Mouse (Mus musculus): ENCODE measurements at regions not wholly inside any gene's neighbourhood (a gene's known extent, or its start where the extent isn't known, plus 50 kb on each side); places are given as distances from the start of the nearest gene placed in this dataset.
A peak's percentile ranks its signal among the peaks of the same experiment; 100 is the strongest.

GRCm38 (mm10) chr12:26244701-26245100 is 170.4 kb downstream of the Rnf144a start:
- no peak overlapping the region for H3K27ac ChIP-seq
- H3K36me3 ChIP-seq = no peaks in the 10 kb centered on the region
- H3K4me1 ChIP-seq = no peaks in the 10 kb centered on the region
- WGBS = 87% methylated on average over 6 of the region's 6 CpGs
- no peak for ATAC-seq (ENCODE audit: borderline replicate concordance, extremely low read depth, low FRiP score, low TSS enrichment)
- H3K9ac ChIP-seq = no peak overlapping the region
- H3K4me3 ChIP-seq = no peak overlapping the region
- no peaks in the 10 kb centered on the region for H3K9me3 ChIP-seq
- H3K27me3 ChIP-seq = no peaks in the 10 kb centered on the region
- H3K4me2 ChIP-seq = no peak overlapping the region

- no peaks in the 10 kb centered on the region for H3K4me1 ChIP-seq
These were observed 187.5 kb downstream of the Rnf144a start for GRCm38 (mm10) chr12:26227557-26228020.

GRCm38 (mm10) chr12:26226363-26226762 is 188.7 kb downstream of the Rnf144a start:
- Histone ChIP-seq H3K27me3 (no peaks in the 10 kb centered on the region), H3K27ac (no peak overlapping the region), H3K4me2 (no peak overlapping the region), H3K9me3 (no peaks in the 10 kb centered on the region), H3K4me3 (no peak overlapping the region), H3K9ac (no peak overlapping the region), H3K36me3 (no peaks in the 10 kb centered on the region), H3K4me1 (no peaks in the 10 kb centered on the region)
- WGBS = 10% methylated on average over 2 of the region's 2 CpGs
- ATAC-seq (ENCODE audit: borderline replicate concordance, extremely low read depth, low FRiP score, low TSS enrichment) = no peak

More at GRCm38 (mm10) chr12:26227557-26228020, 187.5 kb downstream of the Rnf144a start:
- H3K9ac ChIP-seq = no peak overlapping the region
- no peaks in the 10 kb centered on the region for H3K27me3 ChIP-seq
- WGBS = 89% methylated on average over 15 of the region's 15 CpGs
- H3K4me3 ChIP-seq = no peak overlapping the region
- H3K4me2 ChIP-seq = no peak overlapping the region
- H3K9me3 ChIP-seq = no peaks in the 10 kb centered on the region
- no peaks in the 10 kb centered on the region for H3K36me3 ChIP-seq
- no peak overlapping the region for H3K27ac ChIP-seq
- no peak for ATAC-seq (ENCODE audit: borderline replicate concordance, extremely low read depth, low FRiP score, low TSS enrichment)

- Histone ChIP-seq H3K27ac (no peak overlapping the region), H3K4me1 (no peaks in the 10 kb centered on the region), H3K4me3 (no peak overlapping the region), H3K9ac (no peak overlapping the region), H3K9me3 (no peaks in the 10 kb centered on the region), H3K36me3 (no peaks in the 10 kb centered on the region), H3K27me3 (no peaks in the 10 kb centered on the region), H3K4me2 (no peak overlapping the region)
- WGBS = 74% methylated on average over 1 of the region's 1 CpGs
- ATAC-seq (ENCODE audit: borderline replicate concordance, extremely low read depth, low FRiP score, low TSS enrichment) = no peak
These were observed 202.6 kb downstream of the Rnf144a start for GRCm38 (mm10) chr12:26212447-26212846.

GRCm38 (mm10) chr12:26211423-26211822 is 203.6 kb downstream of the Rnf144a start:
- 64% methylated on average over 10 of the region's 10 CpGs for WGBS

GRCm38 (mm10) chr12:26206751-26207150 is 208.3 kb downstream of the Rnf144a start:
- H3K4me3 ChIP-seq = no peak overlapping the region
- no peak overlapping the region for H3K9ac ChIP-seq
- H3K4me1 ChIP-seq = no peaks in the 10 kb centered on the region
- whole genome bisulfite sequencing = 66% methylated on average over 4 of the region's 4 CpGs
- ATAC-seq (ENCODE audit: borderline replicate concordance, extremely low read depth, low FRiP score, low TSS enrichment) = no peak
- H3K27ac ChIP-seq = no peak overlapping the region
- H3K4me2 ChIP-seq = no peak overlapping the region
- no peaks in the 10 kb centered on the region for H3K36me3 ChIP-seq
- H3K27me3 ChIP-seq = no peaks in the 10 kb centered on the region
- no peaks in the 10 kb centered on the region for H3K9me3 ChIP-seq

More at GRCm38 (mm10) chr12:26211423-26211822, 203.6 kb downstream of the Rnf144a start:
- no peaks in the 10 kb centered on the region for H3K4me1 ChIP-seq
- no peaks in the 10 kb centered on the region for H3K36me3 ChIP-seq
- no peaks in the 10 kb centered on the region for H3K9me3 ChIP-seq
- no peak overlapping the region for H3K4me3 ChIP-seq
- no peaks in the 10 kb centered on the region for H3K27me3 ChIP-seq
- ATAC-seq (ENCODE audit: borderline replicate concordance, extremely low read depth, low FRiP score, low TSS enrichment) = no peak
- H3K9ac ChIP-seq = no peak overlapping the region
- no peak overlapping the region for H3K27ac ChIP-seq
- H3K4me2 ChIP-seq = no peak overlapping the region

- Histone ChIP-seq H3K27ac (no peak overlapping the region), H3K4me3 (no peak overlapping the region), H3K4me2 (no peak overlapping the region), H3K36me3 (no peaks in the 10 kb centered on the region), H3K4me1 (no peaks in the 10 kb centered on the region), H3K9me3 (no peaks in the 10 kb centered on the region), H3K27me3 (no peaks in the 10 kb centered on the region), H3K9ac (no peak overlapping the region)
- no peak for ATAC-seq (ENCODE audit: borderline replicate concordance, extremely low read depth, low FRiP score, low TSS enrichment)
- 90% methylated on average over 8 of the region's 8 CpGs for WGBS
These were observed 209.0 kb downstream of the Rnf144a start for GRCm38 (mm10) chr12:26206036-26206435.

GRCm38 (mm10) chr12:26191982-26192576 is 223.0 kb downstream of the Rnf144a start:
- Histone ChIP-seq H3K36me3 (no peaks in the 10 kb centered on the region), H3K27me3 (no peaks in the 10 kb centered on the region), H3K9ac (no peak overlapping the region), H3K27ac (peak overlapping the region; percentile 2; the same call in 1 of the 2 replicates), H3K4me3 (no peak overlapping the region), H3K4me2 (no peak overlapping the region), H3K9me3 (no peaks in the 10 kb centered on the region), H3K4me1 (peaks cover 9% of the 10 kb centered on the region)
- no peak for ATAC-seq (ENCODE audit: borderline replicate concordance, extremely low read depth, low FRiP score, low TSS enrichment)
- WGBS = 40% methylated on average over 4 of the region's 4 CpGs

GRCm38 (mm10) chr12:26191268-26191981 is 223.6 kb downstream of the Rnf144a start:
- 13% methylated on average over 15 of the region's 15 CpGs for WGBS
- H3K27ac ChIP-seq = peak overlapping the region; percentile 2
- H3K27me3 ChIP-seq = no peaks in the 10 kb centered on the region
- H3K4me2 ChIP-seq = peak overlapping the region; percentile 13; the same call in 1 of the 2 replicates
- H3K4me3 ChIP-seq = no peak overlapping the region
- H3K9ac ChIP-seq = no peak overlapping the region
- no peaks in the 10 kb centered on the region for H3K36me3 ChIP-seq
- peaks cover 9% of the 10 kb centered on the region for H3K4me1 ChIP-seq
- no peaks in the 10 kb centered on the region for H3K9me3 ChIP-seq
- no peak for ATAC-seq (ENCODE audit: borderline replicate concordance, extremely low read depth, low FRiP score, low TSS enrichment)

- Histone ChIP-seq H3K9me3 (no peaks in the 10 kb centered on the region), H3K9ac (no peak overlapping the region), H3K36me3 (no peaks in the 10 kb centered on the region), H3K4me1 (peaks cover 9% of the 10 kb centered on the region), H3K4me3 (no peak overlapping the region), H3K4me2 (no peak overlapping the region), H3K27ac (no peak overlapping the region), H3K27me3 (no peaks in the 10 kb centered on the region)
- WGBS = 62% methylated on average over 2 of the region's 2 CpGs
- no peak for ATAC-seq (ENCODE audit: borderline replicate concordance, extremely low read depth, low FRiP score, low TSS enrichment)
These were observed 226.1 kb downstream of the Rnf144a start for GRCm38 (mm10) chr12:26188996-26189395.

- no peak overlapping the region for H3K4me3 ChIP-seq
- H3K4me2 ChIP-seq = no peak overlapping the region
- H3K27ac ChIP-seq = no peak overlapping the region
- no peak overlapping the region for H3K9ac ChIP-seq
- no peaks in the 10 kb centered on the region for H3K9me3 ChIP-seq
- H3K27me3 ChIP-seq = no peaks in the 10 kb centered on the region
- H3K36me3 ChIP-seq = no peaks in the 10 kb centered on the region
- 67% methylated on average over 8 of the region's 8 CpGs for WGBS
- H3K4me1 ChIP-seq = peaks cover 9% of the 10 kb centered on the region
- no peak for ATAC-seq (ENCODE audit: borderline replicate concordance, extremely low read depth, low FRiP score, low TSS enrichment)
These were observed 227.8 kb downstream of the Rnf144a start for GRCm38 (mm10) chr12:26187091-26187862.
